Mouse (Mus musculus): Measurements from ENCODE around the gene Atp6v1e2.

DNA sequence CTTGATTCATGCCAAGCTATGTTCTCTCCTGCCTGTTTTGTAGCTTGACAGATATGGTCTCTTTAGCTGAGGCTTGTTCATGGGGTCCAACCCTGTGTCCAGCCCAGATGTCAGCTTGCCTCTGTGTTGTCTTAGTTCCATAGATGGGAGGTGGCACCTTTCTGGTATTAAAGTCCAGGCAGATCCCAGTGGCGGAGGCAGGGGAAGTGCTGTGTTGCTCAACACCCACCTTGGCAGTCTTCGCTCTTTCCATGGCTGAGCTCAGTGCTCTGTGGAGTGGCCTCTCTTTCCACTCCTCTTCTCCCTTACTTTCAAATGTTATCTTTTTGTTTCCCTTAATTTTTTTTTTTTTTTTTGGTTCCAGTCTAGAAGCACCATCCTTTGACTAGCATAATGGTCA, 25.4 kb upstream of the Atp6v1e2 start:
- TF ChIP-seq POLR2A (IDR thresholded peaks at IDR 0.05; ENCODE audit: insufficient read depth, low read length) = no peak
- TF ChIP-seq CTCF (IDR thresholded peaks at IDR 0.05; ENCODE audit: low read depth, low read length) = no peak
